Mouse (Mus musculus) limb, embryonic 12.5 days (tissue): ENCODE results near the gene Rgl1. TPM values are rescaled to one million over a fixed set of nuclear protein-coding genes. Genes with fewer than 3 reads are reported as not detected.

Experiments
- ATAC-seq: fragments of 200-750 bp; cut with Nextera tagmentation; 2 replicates; pipeline ENCODE4 v1.8.0; 2017; ENCODE audit warnings: low read depth, moderate TSS enrichment; ENCODE audit not compliant: insufficient number of reproducible peaks, insufficient read depth, low FRiP score, low TSS enrichment
- H3K27ac ChIP-seq: fragments of 300-500 bp; sonication (generic); 2 replicates; pipeline ENCODE4 v1.5.1; 2016; ENCODE audit warnings: mild to moderate bottlenecking, moderate library complexity
- H3K27me3 ChIP-seq: fragments of 300-500 bp; sonication (generic); 2 replicates; pipeline ENCODE4 v1.6.1; 2016; ENCODE audit warnings: mild to moderate bottlenecking, moderate library complexity
- H3K36me3 ChIP-seq: fragments of 300-500 bp; sonication (generic); 2 replicates; pipeline ENCODE4 v1.6.1; 2016; ENCODE audit warnings: mild to moderate bottlenecking, moderate library complexity
- H3K4me1 ChIP-seq: fragments of 300-500 bp; sonication (generic); replicated peaks from 2 replicates; pipeline ENCODE4 v1.6.1; 2016
- H3K4me2 ChIP-seq: fragments of 300-500 bp; sonication (generic); 2 replicates; pipeline ENCODE4 v1.6.1; 2016; ENCODE audit warnings: mild to moderate bottlenecking, moderate library complexity
- H3K4me3 ChIP-seq: fragments of 300-500 bp; sonication (generic); replicated peaks from 2 replicates; pipeline ENCODE4 v1.5.1; 2016; ENCODE audit warnings: mild to moderate bottlenecking
- H3K9ac ChIP-seq: fragments of 300-500 bp; sonication (generic); replicated peaks from 2 replicates; pipeline ENCODE4 v1.6.1; 2016; ENCODE audit warnings: mild to moderate bottlenecking, moderate library complexity
- H3K9me3 ChIP-seq: fragments of 300-500 bp; sonication (generic); 2 replicates; pipeline ENCODE4 v1.6.1; 2016; ENCODE audit warnings: mild to moderate bottlenecking, moderate library complexity
- WGBS: fragments of 180-500 bp; shearing (Covaris S2); methylation state at CpG from one replicate; pipeline ENCODE4 v1.1.7; 2016; 5-methylcytosine and 5-hydroxymethylcytosine counted together
- polyA plus RNA-seq: library from polyadenylated mRNA; unstranded; fragments of >200 nt; fragmentation: Nextera tagmentation; extraction: Ambion mirVana; gene quantifications from 2 replicates; pipeline ENCODE4 v1.2.1, GENCODE M21; 2016

The Rgl1 gene
- polyA plus RNA-seq, 1 experiment from 2014 or later, result 24.5 TPM

- no peaks in the 10 kb centered on the region for H3K36me3 ChIP-seq
- no peak overlapping the region for H3K9ac ChIP-seq
- no peaks in the 10 kb centered on the region for H3K9me3 ChIP-seq
- no peak for ATAC-seq
- 58% methylated on average over 19 of the region's 19 CpGs for WGBS
- no peak overlapping the region for H3K4me3 ChIP-seq
- peaks cover 38% of the 10 kb centered on the region for H3K4me1 ChIP-seq
- H3K4me2 ChIP-seq, result no peak overlapping the region
- no peaks in the 10 kb centered on the region for H3K27me3 ChIP-seq
- no peak overlapping the region for H3K27ac ChIP-seq
Measured at GRCm38 (mm10) chr1:152578108-152578721, 187.9 kb downstream of the Rgl1 start.

DNA sequence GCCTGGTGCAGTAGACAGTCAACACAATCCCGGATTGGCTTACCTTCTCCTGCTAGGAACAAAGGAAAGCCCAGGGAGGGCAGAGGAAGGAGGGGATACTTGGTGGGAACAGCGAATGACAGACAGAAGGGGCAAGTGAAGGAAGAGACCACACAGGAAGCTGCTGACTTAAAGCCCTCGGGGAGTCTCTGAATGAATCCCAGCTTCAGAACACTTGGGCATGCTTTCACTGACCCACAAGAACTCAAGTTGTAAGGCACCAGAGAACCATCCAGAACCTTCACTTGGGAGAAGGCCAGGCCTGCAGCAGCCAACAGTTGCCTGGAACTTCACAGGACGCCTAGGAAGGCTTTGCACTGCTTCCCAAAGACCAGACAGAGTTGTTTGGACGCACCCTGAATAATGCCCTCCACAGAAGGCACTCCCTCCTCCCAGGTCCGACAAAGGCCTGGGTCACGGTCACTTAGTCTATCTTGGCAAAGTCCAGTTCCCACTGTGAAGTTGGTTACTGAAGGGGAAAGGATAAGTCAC is 189.5 kb downstream of the Rgl1 start:
- H3K4me1 ChIP-seq, result peaks cover 24% of the 10 kb centered on the region
- H3K9ac ChIP-seq, result no peak overlapping the region

GRCm38 (mm10) chr1:152575096-152575495 is 191.1 kb downstream of the Rgl1 start:
- no peaks in the 10 kb centered on the region for H3K9me3 ChIP-seq
- ATAC-seq, result no peak
- 0 out of 2 replicates have a peak, but pooled peaks cover 8% of the 10 kb centered on the region for H3K36me3 ChIP-seq
- WGBS, result 24% methylated on average over 5 of the region's 5 CpGs
- no peak overlapping the region for H3K9ac ChIP-seq
- H3K4me3 ChIP-seq, result no peak overlapping the region
- H3K4me1 ChIP-seq, result peaks cover 15% of the 10 kb centered on the region
- no peak overlapping the region for H3K4me2 ChIP-seq
- no peaks in the 10 kb centered on the region for H3K27me3 ChIP-seq
- no peak overlapping the region for H3K27ac ChIP-seq

More for the DNA sequence above, 189.5 kb downstream of the Rgl1 start:
- H3K9me3 ChIP-seq, result no peaks in the 10 kb centered on the region
- no peak overlapping the region for H3K4me3 ChIP-seq
- no peaks in the 10 kb centered on the region for H3K36me3 ChIP-seq
- H3K27ac ChIP-seq, result no peak overlapping the region
- no peaks in the 10 kb centered on the region for H3K27me3 ChIP-seq
- 50% methylated on average over 7 of the region's 7 CpGs for WGBS
- H3K4me2 ChIP-seq, result no peak overlapping the region
- no peak for ATAC-seq

- ATAC-seq, result no peak
- H3K9ac ChIP-seq, result no peak overlapping the region
- H3K27me3 ChIP-seq, result no peaks in the 10 kb centered on the region
- H3K9me3 ChIP-seq, result no peaks in the 10 kb centered on the region
- no peak overlapping the region for H3K4me2 ChIP-seq
- no peak overlapping the region for H3K27ac ChIP-seq
- WGBS, result 65% methylated on average over 8 of the region's 8 CpGs
- peaks cover 10% of the 10 kb centered on the region for H3K4me1 ChIP-seq
- no peak overlapping the region for H3K4me3 ChIP-seq
- 0 out of 2 replicates have a peak, but pooled peaks cover 8% of the 10 kb centered on the region for H3K36me3 ChIP-seq
Measured at GRCm38 (mm10) chr1:152573470-152574059, 192.6 kb downstream of the Rgl1 start.

DNA sequence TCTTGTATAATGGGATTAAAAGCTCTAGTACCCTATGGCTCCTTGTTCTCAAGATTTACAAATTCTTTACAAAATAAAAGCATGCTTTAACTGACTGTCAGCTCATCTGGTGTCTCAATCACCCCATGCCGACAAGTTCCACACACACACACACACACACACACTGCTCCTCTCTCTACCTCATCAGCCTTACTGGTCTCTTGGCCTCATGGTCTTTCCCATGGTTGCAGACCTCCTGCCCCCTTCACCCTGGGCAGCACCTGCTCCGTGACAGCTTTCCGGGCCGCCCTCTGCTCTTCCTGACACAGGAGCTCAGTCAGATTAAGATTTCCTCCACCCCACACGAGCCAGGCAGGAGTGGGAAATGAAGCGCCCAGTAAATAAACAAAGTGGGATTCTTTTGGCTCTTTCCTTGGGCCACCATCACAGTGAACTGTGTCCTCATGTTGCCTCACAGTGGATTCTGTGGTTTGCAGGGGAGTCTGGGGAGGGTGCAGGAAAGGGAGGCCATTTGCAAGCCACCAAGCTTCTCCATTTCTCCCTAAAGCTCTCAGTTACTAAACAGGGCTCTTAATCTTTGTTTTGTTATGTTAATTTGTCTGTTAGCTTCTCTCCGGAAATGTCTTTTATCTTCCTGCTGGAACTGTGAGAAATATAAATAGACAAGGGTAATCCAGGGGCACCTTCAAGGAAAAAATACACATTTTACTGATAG is 193.2 kb downstream of the Rgl1 start:
- Histone ChIP-seq H3K36me3 (0 out of 2 replicates have a peak, but pooled peaks cover 8% of the 10 kb centered on the region), H3K4me2 (no peak overlapping the region), H3K4me3 (no peak overlapping the region), H3K4me1 (peaks cover 5% of the 10 kb centered on the region), H3K27ac (no peak overlapping the region), H3K9me3 (no peaks in the 10 kb centered on the region), H3K27me3 (no peaks in the 10 kb centered on the region), H3K9ac (no peak overlapping the region)
- WGBS, result 58% methylated on average over 7 of the region's 7 CpGs
- no peak for ATAC-seq

- 93% methylated on average over 14 of the region's 14 CpGs for WGBS
- no peak overlapping the region for H3K4me2 ChIP-seq
- peaks cover 15% of the 10 kb centered on the region for H3K4me1 ChIP-seq
- H3K9me3 ChIP-seq, result no peaks in the 10 kb centered on the region
- no peaks in the 10 kb centered on the region for H3K27me3 ChIP-seq
- H3K4me3 ChIP-seq, result no peak overlapping the region
- no peak overlapping the region for H3K27ac ChIP-seq
- H3K36me3 ChIP-seq, result 0 out of 2 replicates have a peak, but pooled peaks cover 8% of the 10 kb centered on the region
- no peak for ATAC-seq
- no peak overlapping the region for H3K9ac ChIP-seq
Measured at GRCm38 (mm10) chr1:152571340-152571739, 194.8 kb downstream of the Rgl1 start.

DNA sequence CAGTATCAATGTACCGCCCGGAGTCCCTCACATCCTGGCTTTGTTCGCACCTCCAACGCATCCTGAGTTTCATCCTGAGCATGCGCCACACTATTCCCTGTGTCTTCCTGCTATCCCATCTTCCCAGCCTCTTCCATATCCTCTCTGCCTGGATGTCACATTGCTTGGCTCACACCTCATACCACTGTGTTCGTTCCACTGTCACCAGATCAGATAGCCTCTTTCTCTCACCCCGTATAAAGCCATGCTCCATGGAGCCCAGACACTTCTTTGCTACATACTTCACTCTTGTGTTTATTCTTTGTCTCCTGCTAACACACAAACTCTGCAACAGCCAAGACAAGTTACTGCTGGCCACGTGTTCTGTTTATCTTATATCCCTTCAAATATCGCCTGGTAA is 195.5 kb downstream of the Rgl1 start:
- no peaks in the 10 kb centered on the region for H3K27me3 ChIP-seq
- no peak for ATAC-seq
- 0 out of 2 replicates have a peak, but pooled peaks cover 8% of the 10 kb centered on the region for H3K36me3 ChIP-seq
- no peak overlapping the region for H3K9ac ChIP-seq
- H3K9me3 ChIP-seq, result no peaks in the 10 kb centered on the region
- 92% methylated on average over 9 of the region's 9 CpGs for WGBS
- H3K4me1 ChIP-seq, result peaks cover 21% of the 10 kb centered on the region
- H3K4me3 ChIP-seq, result no peak overlapping the region
- no peak overlapping the region for H3K4me2 ChIP-seq
- no peak overlapping the region for H3K27ac ChIP-seq

DNA sequence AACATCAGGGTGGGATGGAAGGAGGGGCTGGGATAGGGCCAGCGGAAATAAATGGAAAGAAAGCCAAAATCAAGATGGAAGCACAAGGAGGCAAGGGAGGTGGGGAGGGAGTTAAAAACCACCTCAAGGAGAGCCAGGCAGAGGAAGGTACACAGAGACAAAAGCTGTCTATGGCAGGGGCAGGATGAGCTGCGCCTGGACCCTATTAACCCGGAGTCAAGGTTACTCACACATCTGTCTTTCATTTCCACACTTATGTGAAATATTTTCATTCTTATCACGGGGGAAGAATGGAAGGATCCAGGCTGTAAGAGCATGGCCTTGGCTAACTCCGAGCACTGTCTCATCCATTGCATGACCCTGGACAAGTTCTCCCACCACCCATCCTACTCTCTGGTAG is 202.9 kb downstream of the Rgl1 start:
- WGBS, result 48% methylated on average over 5 of the region's 5 CpGs
- Histone ChIP-seq H3K9ac (no peak overlapping the region), H3K9me3 (no peaks in the 10 kb centered on the region), H3K4me3 (no peak overlapping the region), H3K27ac (no peak overlapping the region), H3K4me1 (peaks cover 49% of the 10 kb centered on the region), H3K27me3 (no peaks in the 10 kb centered on the region), H3K4me2 (no peak overlapping the region), H3K36me3 (no peaks in the 10 kb centered on the region)
- no peak for ATAC-seq

- ATAC-seq, result no peak
- Histone ChIP-seq H3K4me2 (no peak overlapping the region), H3K4me1 (peaks cover 52% of the 10 kb centered on the region), H3K9ac (no peak overlapping the region), H3K9me3 (no peaks in the 10 kb centered on the region), H3K27ac (no peak overlapping the region), H3K36me3 (no peaks in the 10 kb centered on the region), H3K4me3 (no peak overlapping the region), H3K27me3 (no peaks in the 10 kb centered on the region)
- 81% methylated on average over 6 of the region's 6 CpGs for WGBS
Measured at GRCm38 (mm10) chr1:152562877-152563276, 203.3 kb downstream of the Rgl1 start.

GRCm38 (mm10) chr1:152560477-152560876 is 205.7 kb downstream of the Rgl1 start:
- H3K27me3 ChIP-seq, result no peaks in the 10 kb centered on the region
- 81% methylated on average over 5 of the region's 5 CpGs for WGBS
- no peak overlapping the region for H3K4me2 ChIP-seq
- peaks cover 51% of the 10 kb centered on the region for H3K4me1 ChIP-seq
- no peaks in the 10 kb centered on the region for H3K9me3 ChIP-seq
- H3K9ac ChIP-seq, result no peak overlapping the region
- no peak overlapping the region for H3K4me3 ChIP-seq
- no peaks in the 10 kb centered on the region for H3K36me3 ChIP-seq
- no peak overlapping the region; the same call in 1 of the 2 replicates for H3K27ac ChIP-seq
- no peak for ATAC-seq

DNA sequence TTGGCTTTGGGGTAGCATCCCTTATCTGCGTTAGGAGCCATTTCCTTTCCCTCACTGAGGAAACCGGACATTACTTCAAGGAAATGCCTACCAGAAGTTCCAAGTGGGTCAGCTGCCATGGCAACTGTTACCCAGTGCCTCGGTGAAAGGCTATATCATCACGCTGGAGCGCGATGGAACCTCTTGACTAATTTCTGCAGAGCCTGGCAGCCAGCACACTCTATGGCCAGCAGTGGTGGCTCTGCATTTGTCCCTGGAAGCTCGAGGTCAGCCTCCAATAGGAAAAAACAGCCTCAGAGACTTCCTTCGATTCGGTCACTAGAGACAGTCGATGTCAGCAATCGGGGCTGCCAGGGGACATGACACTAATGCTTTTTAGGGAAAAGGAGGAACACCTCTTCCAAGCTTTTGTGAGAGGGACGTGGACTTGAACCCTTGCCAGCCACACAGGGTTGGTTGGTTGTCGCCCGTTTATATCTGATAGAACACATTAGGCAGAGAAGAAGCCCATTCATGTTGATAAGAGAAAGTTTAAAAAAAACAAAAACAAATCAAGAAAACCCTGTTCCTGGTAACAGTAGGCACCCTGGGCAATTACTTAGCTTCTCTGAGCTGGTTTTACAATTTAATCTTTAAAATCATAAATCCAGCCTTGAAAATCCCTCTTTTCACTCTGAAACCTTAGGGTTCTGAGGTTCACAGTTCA is 209.4 kb downstream of the Rgl1 start:
- Histone ChIP-seq H3K9me3 (no peaks in the 10 kb centered on the region), H3K27me3 (no peaks in the 10 kb centered on the region), H3K9ac (no peak overlapping the region), H3K4me1 (peaks cover 58% of the 10 kb centered on the region), H3K36me3 (peaks cover 7% of the 10 kb centered on the region; the same call in 1 of the 2 replicates), H3K4me2 (no peak overlapping the region; the same call in 1 of the 2 replicates), H3K27ac (peak overlapping the region; percentile 82), H3K4me3 (no peak overlapping the region)
- peak; percentile 43; the same call in 1 of the 2 replicates for ATAC-seq
- 78% methylated on average over 14 of the region's 14 CpGs for WGBS
